Mouse (Mus musculus): Measurements from ENCODE around the gene Mrgprf. TPM values are rescaled to one million over a fixed set of nuclear protein-coding genes. Genes with fewer than 3 reads are reported as not detected.

Gene Mrgprf
- polyA plus RNA-seq, 1 experiment from 2014 or later: not detected

GRCm38 (mm10) chr7:145307636-145308035 is 7.0 kb downstream of the Mrgprf start:
- Histone ChIP-seq H3K27me3 (replicated peaks; ENCODE audit: control insufficient read depth, insufficient read depth, low read length) (no peaks in the 10 kb centered on the region), H3K36me3 (ENCODE audit: control insufficient read depth, insufficient read depth, low read length) (no peaks in the 10 kb centered on the region), H3K27ac (ENCODE audit: low read depth, low read length) (no peak overlapping the region), H3K4me3 (ENCODE audit: low read depth, low read length) (no peak overlapping the region), H3K4me2 (no peak overlapping the region), H3K4me1 (replicated peaks; ENCODE audit: control insufficient read depth, insufficient read depth, low read length) (peaks cover 2% of the 10 kb centered on the region; the same call in 1 of the 2 replicates), H3K9ac (ENCODE audit: low read depth, low read length) (no peak overlapping the region), H3K9me3 (ENCODE audit: control insufficient read depth, low read length) (no peaks in the 10 kb centered on the region)
- ATAC-seq (replicated peaks; ENCODE audit: low FRiP score) (no peak), DNase-seq (ENCODE audit: low spot score) (no peak)
- 84% methylated on average over 10 of the region's 10 CpGs for WGBS

GRCm38 (mm10) chr7:145308061-145308675 is 7.5 kb downstream of the Mrgprf start:
- DNase-seq (ENCODE audit: low spot score): no peak
- no peaks in the 10 kb centered on the region for H3K36me3 ChIP-seq (ENCODE audit: control insufficient read depth, insufficient read depth, low read length)
- H3K4me2 ChIP-seq: no peak overlapping the region
- H3K9me3 ChIP-seq (ENCODE audit: control insufficient read depth, low read length): no peaks in the 10 kb centered on the region
- 62% methylated on average over 30 of the region's 30 CpGs for WGBS
- H3K9ac ChIP-seq (ENCODE audit: low read depth, low read length): no peak overlapping the region
- no peak overlapping the region for H3K4me3 ChIP-seq (ENCODE audit: low read depth, low read length)
- ATAC-seq (replicated peaks; ENCODE audit: low FRiP score): no peak
- H3K27ac ChIP-seq (ENCODE audit: low read depth, low read length): no peak overlapping the region
- no peaks in the 10 kb centered on the region for H3K27me3 ChIP-seq (replicated peaks; ENCODE audit: control insufficient read depth, insufficient read depth, low read length)
- no peaks in the 10 kb centered on the region; the same call in 1 of the 2 replicates for H3K4me1 ChIP-seq (replicated peaks; ENCODE audit: control insufficient read depth, insufficient read depth, low read length)

- no peaks in the 10 kb centered on the region for H3K27me3 ChIP-seq (replicated peaks; ENCODE audit: control insufficient read depth, insufficient read depth, low read length)
- no peaks in the 10 kb centered on the region for H3K36me3 ChIP-seq (ENCODE audit: control insufficient read depth, insufficient read depth, low read length)
- no peaks in the 10 kb centered on the region for H3K9me3 ChIP-seq (ENCODE audit: control insufficient read depth, low read length)
- no peak for DNase-seq (ENCODE audit: low spot score)
- no peak for ATAC-seq (replicated peaks; ENCODE audit: low FRiP score)
- H3K4me3 ChIP-seq (ENCODE audit: low read depth, low read length): no peak overlapping the region
- H3K9ac ChIP-seq (ENCODE audit: low read depth, low read length): no peak overlapping the region
- H3K4me1 ChIP-seq (replicated peaks; ENCODE audit: control insufficient read depth, insufficient read depth, low read length): no peaks in the 10 kb centered on the region
- no peak overlapping the region for H3K27ac ChIP-seq (ENCODE audit: low read depth, low read length)
- H3K4me2 ChIP-seq: no peak overlapping the region
- 65% methylated on average over 4 of the region's 4 CpGs for WGBS
Observed at GRCm38 (mm10) chr7:145308866-145309265, 8.2 kb downstream of the Mrgprf start.

GRCm38 (mm10) chr7:145309877-145310276 is 9.2 kb downstream of the Mrgprf start:
- Histone ChIP-seq H3K36me3 (ENCODE audit: control insufficient read depth, insufficient read depth, low read length) (no peaks in the 10 kb centered on the region), H3K27me3 (replicated peaks; ENCODE audit: control insufficient read depth, insufficient read depth, low read length) (no peaks in the 10 kb centered on the region), H3K4me3 (ENCODE audit: low read depth, low read length) (no peak overlapping the region), H3K4me1 (replicated peaks; ENCODE audit: control insufficient read depth, insufficient read depth, low read length) (no peaks in the 10 kb centered on the region), H3K9ac (ENCODE audit: low read depth, low read length) (no peak overlapping the region), H3K27ac (ENCODE audit: low read depth, low read length) (no peak overlapping the region), H3K9me3 (ENCODE audit: control insufficient read depth, low read length) (no peaks in the 10 kb centered on the region), H3K4me2 (no peak overlapping the region)
- DNase-seq (ENCODE audit: low spot score) (no peak), ATAC-seq (replicated peaks; ENCODE audit: low FRiP score) (no peak)
- 75% methylated on average over 1 of the region's 1 CpGs for WGBS

GRCm38 (mm10) chr7:145310526-145310925 is 9.9 kb downstream of the Mrgprf start:
- Histone ChIP-seq H3K27me3 (replicated peaks; ENCODE audit: control insufficient read depth, insufficient read depth, low read length) (no peaks in the 10 kb centered on the region), H3K4me1 (replicated peaks; ENCODE audit: control insufficient read depth, insufficient read depth, low read length) (no peaks in the 10 kb centered on the region), H3K36me3 (ENCODE audit: control insufficient read depth, insufficient read depth, low read length) (no peaks in the 10 kb centered on the region), H3K9me3 (ENCODE audit: control insufficient read depth, low read length) (no peaks in the 10 kb centered on the region), H3K27ac (ENCODE audit: low read depth, low read length) (no peak overlapping the region), H3K4me3 (ENCODE audit: low read depth, low read length) (no peak overlapping the region), H3K4me2 (no peak overlapping the region), H3K9ac (ENCODE audit: low read depth, low read length) (no peak overlapping the region)
- DNase-seq (ENCODE audit: low spot score) (no peak), ATAC-seq (replicated peaks; ENCODE audit: low FRiP score) (no peak)
- WGBS: 45% methylated on average over 5 of the region's 5 CpGs

GRCm38 (mm10) chr7:145312137-145312536 is 11.5 kb downstream of the Mrgprf start:
- Histone ChIP-seq H3K4me3 (ENCODE audit: low read depth, low read length) (no peak overlapping the region), H3K9ac (ENCODE audit: low read depth, low read length) (no peak overlapping the region), H3K36me3 (ENCODE audit: control insufficient read depth, insufficient read depth, low read length) (no peaks in the 10 kb centered on the region), H3K27me3 (replicated peaks; ENCODE audit: control insufficient read depth, insufficient read depth, low read length) (no peaks in the 10 kb centered on the region), H3K27ac (ENCODE audit: low read depth, low read length) (no peak overlapping the region), H3K4me2 (no peak overlapping the region), H3K9me3 (ENCODE audit: control insufficient read depth, low read length) (no peaks in the 10 kb centered on the region), H3K4me1 (replicated peaks; ENCODE audit: control insufficient read depth, insufficient read depth, low read length) (no peaks in the 10 kb centered on the region)
- whole genome bisulfite sequencing: 67% methylated on average over 3 of the region's 3 CpGs
- no peak for DNase-seq (ENCODE audit: low spot score)
- no peak for ATAC-seq (replicated peaks; ENCODE audit: low FRiP score)

GRCm38 (mm10) chr7:145314785-145315411 is 14.3 kb downstream of the Mrgprf start, which contains the start of gene Mrgprd:
Mrgprd (plus strand) TSS chr7:145314835.
- no peaks in the 10 kb centered on the region for H3K36me3 ChIP-seq (ENCODE audit: control insufficient read depth, insufficient read depth, low read length)
- H3K4me1 ChIP-seq (replicated peaks; ENCODE audit: control insufficient read depth, insufficient read depth, low read length): no peaks in the 10 kb centered on the region
- H3K9me3 ChIP-seq (ENCODE audit: control insufficient read depth, low read length): no peaks in the 10 kb centered on the region
- no peak within 1 kb of the TSS for H3K4me3 ChIP-seq (ENCODE audit: low read depth, low read length)
- H3K9ac ChIP-seq (ENCODE audit: low read depth, low read length): no peak within 1 kb of the TSS
- H3K27me3 ChIP-seq (replicated peaks; ENCODE audit: control insufficient read depth, insufficient read depth, low read length): no peaks in the 10 kb centered on the region
- DNase-seq (ENCODE audit: low spot score) (no peak), ATAC-seq (replicated peaks; ENCODE audit: low FRiP score) (no peak)
- no peak within 1 kb of the TSS for H3K4me2 ChIP-seq
- H3K27ac ChIP-seq (ENCODE audit: low read depth, low read length): no peak within 1 kb of the TSS
- WGBS: 83% methylated on average over 6 of the region's 6 CpGs

GRCm38 (mm10) chr7:145317522-145317921 is 16.9 kb downstream of the Mrgprf start:
- Histone ChIP-seq H3K27me3 (replicated peaks; ENCODE audit: control insufficient read depth, insufficient read depth, low read length) (no peaks in the 10 kb centered on the region), H3K4me2 (no peak overlapping the region), H3K9me3 (ENCODE audit: control insufficient read depth, low read length) (no peaks in the 10 kb centered on the region), H3K9ac (ENCODE audit: low read depth, low read length) (no peak overlapping the region), H3K4me1 (replicated peaks; ENCODE audit: control insufficient read depth, insufficient read depth, low read length) (no peaks in the 10 kb centered on the region), H3K27ac (ENCODE audit: low read depth, low read length) (no peak overlapping the region), H3K4me3 (ENCODE audit: low read depth, low read length) (no peak overlapping the region), H3K36me3 (ENCODE audit: control insufficient read depth, insufficient read depth, low read length) (no peaks in the 10 kb centered on the region)
- 73% methylated on average over 4 of the region's 4 CpGs for WGBS
- DNase-seq (ENCODE audit: low spot score) (no peak), ATAC-seq (replicated peaks; ENCODE audit: low FRiP score) (no peak)

GRCm38 (mm10) chr7:145319481-145319880 is 18.9 kb downstream of the Mrgprf start:
- Histone ChIP-seq H3K9ac (ENCODE audit: low read depth, low read length) (no peak overlapping the region), H3K27me3 (replicated peaks; ENCODE audit: control insufficient read depth, insufficient read depth, low read length) (no peaks in the 10 kb centered on the region), H3K4me3 (ENCODE audit: low read depth, low read length) (no peak overlapping the region), H3K27ac (ENCODE audit: low read depth, low read length) (no peak overlapping the region), H3K4me2 (no peak overlapping the region), H3K4me1 (replicated peaks; ENCODE audit: control insufficient read depth, insufficient read depth, low read length) (no peaks in the 10 kb centered on the region), H3K36me3 (ENCODE audit: control insufficient read depth, insufficient read depth, low read length) (no peaks in the 10 kb centered on the region), H3K9me3 (ENCODE audit: control insufficient read depth, low read length) (no peaks in the 10 kb centered on the region)
- DNase-seq (ENCODE audit: low spot score): no peak
- ATAC-seq (replicated peaks; ENCODE audit: low FRiP score): no peak
- WGBS: 52% methylated on average over 3 of the region's 3 CpGs
